Mouse (Mus musculus): Measurements from ENCODE around the gene Diras2. TPM values are rescaled to one million over a fixed set of nuclear protein-coding genes. Genes with fewer than 3 reads are reported as not detected.

Gene Diras2
- total RNA-seq, 2 experiments from 2014 or later, result 2.6 to 2.7 TPM

DNA sequence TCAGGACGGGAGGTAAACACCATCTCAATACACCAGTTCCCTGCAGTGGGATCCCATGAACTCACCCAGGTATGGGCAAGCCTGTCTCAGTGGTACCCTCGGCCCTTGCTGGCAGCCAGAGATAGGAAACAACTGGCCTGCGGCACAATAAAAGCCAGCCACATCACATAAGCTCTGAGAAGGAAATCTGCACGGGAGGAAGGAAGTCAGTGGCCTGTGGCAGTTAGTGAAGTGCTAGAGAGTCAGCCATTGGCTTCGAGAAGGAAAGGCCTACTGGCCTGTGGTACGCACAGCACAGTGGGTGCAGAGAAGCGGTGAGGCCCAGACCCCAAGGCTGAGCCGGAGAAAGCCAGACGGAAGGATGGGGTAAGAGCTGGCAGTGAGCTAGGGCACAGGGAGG is 20.2 kb upstream of the Diras2 start:
- DNase-seq, result no peak

DNA sequence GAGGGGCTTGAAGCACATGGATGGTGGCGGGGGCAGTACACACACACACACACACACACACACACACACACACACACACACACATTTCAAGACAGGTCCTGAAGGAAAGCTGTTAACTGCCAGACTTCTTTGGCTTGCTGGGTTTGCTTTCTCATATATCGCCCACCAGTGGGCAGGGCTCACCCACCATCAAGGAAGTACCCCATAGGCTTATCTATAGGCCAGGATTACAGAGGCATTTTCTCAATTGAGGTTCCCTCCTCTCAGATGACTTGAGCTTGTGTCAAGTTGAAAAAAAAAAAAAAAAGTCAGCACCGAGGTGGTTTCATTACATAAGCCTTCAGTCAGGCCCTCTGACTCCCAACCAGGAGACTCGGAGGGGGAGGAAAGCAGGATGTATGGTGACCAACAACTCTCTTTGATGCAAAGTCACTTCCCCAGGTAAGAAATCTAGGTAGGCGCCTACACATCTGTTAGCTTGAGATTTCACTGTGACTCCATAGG is 19.7 kb upstream of the Diras2 start:
- DNase-seq, result no peak

- DNase-seq, result no peak
Observed at GRCm38 (mm10) chr13:52546288-52546687, 15.2 kb upstream of the Diras2 start.

DNA sequence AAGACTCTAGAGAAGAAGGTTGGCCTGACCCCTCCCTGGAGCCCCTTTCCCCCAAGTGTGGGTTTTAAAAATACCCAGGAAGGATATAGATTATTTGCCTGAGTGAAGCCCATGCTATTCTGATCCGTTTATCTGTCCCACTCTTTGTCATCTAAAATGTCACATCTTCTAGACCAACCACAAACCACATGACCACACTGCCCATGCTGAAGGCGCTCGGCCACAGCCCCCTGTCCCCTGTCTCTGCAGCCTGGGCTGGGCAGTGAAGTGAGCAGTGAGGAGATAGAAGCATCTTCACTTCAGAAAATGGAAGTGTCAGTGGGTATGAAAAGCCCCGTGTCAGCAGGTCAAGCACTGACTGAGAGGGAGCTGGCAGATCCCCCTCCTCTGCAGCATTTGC is 11.6 kb upstream of the Diras2 start:
- no peak for DNase-seq

- DNase-seq, result no peak
Observed at GRCm38 (mm10) chr13:52542036-52542526, 11.0 kb upstream of the Diras2 start.

DNA sequence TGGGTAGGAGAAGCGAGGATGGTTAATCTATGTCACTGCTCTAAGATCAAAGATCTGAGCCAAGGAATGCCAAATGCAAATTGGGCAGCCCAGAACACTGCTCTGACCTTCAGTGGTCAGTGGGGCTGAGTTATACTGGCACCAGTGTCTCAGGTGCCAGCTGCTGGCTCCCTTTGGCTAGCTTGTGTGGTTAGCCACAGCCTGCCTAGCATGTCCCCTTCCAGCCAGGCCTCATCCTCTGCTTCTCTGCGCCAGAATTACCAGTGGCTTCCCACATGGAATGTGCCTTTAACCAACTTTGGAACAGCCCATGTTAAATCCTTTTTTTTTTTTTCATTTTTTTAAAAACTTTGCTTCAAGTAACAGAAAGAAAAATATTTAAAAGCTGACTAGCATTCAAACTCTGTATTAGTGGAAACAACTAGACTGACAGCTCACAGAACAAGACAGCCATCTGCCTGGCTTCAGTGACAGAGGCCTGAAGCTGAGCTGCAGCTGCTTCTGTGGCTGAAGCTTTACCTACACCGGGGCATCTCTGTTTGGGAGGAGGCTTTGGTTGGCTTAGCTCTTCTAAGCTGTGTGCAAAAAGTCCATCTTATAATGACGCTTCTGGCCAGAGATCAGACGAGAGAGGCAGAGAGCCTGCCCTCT is 10.4 kb upstream of the Diras2 start:
- no peak for DNase-seq

- DNase-seq, result no peak
Observed at GRCm38 (mm10) chr13:52539461-52539860, 8.4 kb upstream of the Diras2 start.

- DNase-seq, result no peak
Observed at GRCm38 (mm10) chr13:52538588-52539116, 7.6 kb upstream of the Diras2 start.

DNA sequence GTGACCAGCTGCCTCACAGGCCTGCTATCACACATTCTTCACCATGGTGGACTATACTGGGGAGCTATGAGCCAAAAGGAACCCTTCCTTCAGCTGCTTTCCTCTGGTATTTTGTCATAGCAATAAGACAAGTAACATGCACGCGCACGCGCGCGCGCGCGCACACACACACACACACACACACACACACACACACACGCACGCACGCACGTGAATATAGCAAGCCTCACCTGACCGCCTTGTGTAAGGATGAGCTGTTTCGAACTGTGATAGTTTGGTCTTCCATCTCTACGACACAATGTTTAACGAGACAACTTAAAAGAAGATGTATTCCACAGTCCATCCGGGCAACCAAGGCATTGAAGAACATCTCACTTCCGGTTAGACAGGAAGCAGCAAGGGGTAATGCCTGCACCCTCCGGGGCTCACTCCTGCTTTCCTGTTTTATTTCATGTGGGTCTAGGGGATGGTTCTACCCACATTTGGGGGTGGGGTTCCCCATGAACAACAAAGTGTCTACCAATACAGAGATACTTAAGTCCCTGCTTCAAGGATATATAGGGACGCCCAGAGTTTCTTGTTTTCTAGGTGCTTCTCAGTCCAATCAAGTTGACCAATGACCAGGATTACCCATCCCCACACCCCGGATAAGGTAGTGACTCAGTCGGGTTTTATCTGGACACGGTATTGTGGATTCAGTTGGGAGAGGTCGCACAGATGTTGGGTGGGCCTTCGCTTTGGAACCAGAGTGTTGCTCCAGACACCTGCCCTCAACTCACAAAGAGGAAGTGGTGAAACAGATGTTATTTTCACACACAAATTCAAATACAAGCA is 6.9 kb upstream of the Diras2 start:
- no peak for DNase-seq

DNA sequence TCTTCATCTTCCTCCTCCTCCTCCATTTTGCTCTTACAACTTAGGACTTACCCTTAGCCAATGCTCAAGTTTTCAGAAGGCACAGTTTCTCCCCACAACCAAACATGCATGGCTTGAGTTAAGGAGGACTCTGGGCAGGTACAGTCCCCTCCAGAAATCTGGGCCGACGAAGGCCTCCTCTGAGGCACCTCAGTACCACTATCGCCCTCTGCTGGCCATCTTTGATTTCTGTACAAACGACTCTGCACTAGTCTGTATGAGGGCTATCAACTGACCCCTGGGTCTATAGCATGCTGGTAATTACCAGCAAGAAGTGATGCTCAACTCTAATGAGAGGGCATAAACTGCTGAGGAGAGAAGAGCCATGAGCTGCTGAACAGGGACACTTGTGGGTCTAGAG is 4.5 kb upstream of the Diras2 start:
- peak; percentile 80 for DNase-seq

DNA sequence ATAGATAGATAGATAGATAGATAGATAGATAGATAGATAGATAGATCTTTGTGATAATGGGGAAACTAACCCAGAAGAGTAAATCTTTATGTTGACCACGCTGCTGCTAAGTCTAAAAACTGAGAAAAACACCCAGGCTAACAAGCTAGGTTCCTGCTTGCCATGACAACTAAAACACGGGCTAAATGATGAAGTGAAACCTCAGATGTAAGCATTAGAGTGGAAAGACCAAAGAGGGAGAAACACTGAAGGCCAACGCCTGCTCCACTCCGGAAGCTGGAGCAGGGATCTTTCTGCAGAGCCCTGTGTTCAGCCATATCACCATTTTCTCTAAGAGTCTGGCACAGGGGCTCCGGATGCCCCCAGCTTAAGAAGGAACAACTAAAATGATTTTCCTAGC is 2.6 kb upstream of the Diras2 start:
- DNase-seq, result no peak

DNA sequence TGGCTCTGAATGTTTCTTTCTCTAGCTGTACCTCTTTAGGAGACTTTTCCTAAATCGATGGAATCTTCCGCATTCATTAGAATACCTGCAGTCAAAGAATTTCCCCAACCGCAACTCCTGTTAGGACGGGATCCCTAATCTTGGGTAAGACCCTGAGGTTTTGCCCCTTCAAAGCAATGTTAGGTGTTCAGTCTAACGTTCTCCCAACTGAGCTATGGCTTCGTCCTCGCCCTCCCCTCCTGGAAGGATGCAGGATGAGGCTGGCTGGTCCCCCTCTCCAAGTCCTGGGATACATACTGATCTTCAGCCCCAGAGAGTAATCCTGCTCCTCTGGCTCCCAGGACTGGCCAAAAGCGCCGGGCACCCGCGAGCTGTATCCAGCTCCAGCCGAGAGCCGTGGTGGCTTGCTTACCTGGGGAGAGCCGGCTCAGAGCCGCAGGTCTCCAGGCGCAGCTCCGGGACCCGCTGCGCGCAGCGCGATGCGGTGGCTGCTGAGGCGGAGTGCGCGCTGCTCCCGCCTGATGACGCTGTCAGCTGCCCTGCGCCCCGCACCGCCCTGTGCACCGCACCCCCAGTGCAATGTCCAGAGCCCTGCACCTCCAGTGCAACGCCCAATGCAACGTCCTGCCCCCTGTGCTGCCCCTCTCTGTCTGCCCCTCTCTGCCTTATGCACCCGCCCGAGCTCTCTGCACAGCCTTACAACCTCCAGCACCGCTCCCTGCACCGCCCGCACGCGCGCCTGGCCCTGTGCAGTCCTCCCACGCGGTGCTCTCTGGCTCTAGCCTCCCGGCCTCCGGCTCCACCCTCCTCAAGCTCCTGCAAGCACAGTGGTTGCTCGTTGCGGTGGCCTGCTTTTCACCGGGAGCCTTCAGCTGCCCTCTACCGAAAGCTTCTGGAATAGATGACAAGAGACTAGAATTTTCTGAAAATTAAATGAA is 802 bp downstream of the Diras2 start:
- peak; percentile 77 for DNase-seq

- no peak for DNase-seq
Observed at GRCm38 (mm10) chr13:52529188-52529972, 1.7 kb downstream of the Diras2 start.

DNA sequence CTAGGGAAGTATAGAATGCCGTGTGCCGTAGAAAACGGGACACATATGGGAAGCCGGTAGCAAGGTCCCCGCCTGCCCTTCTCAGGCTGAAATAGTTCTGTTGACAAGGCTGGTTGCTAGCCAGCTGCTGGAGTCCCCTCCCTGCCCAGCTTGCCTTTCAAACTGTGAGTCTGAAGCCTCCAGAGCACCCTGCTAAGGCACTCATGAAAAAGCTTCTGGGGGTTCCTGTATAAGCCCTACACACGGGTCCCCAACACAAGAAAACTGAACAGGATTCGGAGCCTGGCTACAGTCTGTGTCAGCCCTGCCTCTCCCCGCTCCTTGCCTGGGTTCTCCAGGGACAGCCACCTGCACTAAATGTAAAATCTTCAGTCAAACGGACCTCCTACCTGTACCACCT is 2.3 kb downstream of the Diras2 start:
- DNase-seq, result peak; percentile 41

DNA sequence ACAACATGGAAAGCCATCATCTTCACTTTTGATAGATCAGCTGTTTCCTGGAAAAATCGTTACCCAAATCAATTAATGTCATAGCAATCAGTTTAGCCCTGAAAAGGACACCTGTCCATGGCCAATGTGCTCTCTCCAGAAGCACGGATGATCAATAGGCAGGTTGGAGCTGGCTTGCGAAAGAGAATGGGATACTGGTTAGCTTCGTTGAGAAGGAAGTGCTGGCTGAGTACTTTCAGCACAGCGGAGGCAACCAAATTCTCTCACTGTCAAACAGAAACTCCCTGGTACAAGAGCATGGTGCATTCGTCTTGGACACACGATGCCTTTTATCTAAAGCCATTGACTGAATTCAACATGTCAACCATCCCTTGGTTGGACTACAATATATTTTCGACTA is 2.8 kb downstream of the Diras2 start:
- no peak for DNase-seq

- DNase-seq, result no peak
Observed at GRCm38 (mm10) chr13:52526249-52527035, 4.6 kb downstream of the Diras2 start.

GRCm38 (mm10) chr13:52524313-52524712 is 6.8 kb downstream of the Diras2 start:
- DNase-seq, result no peak

DNA sequence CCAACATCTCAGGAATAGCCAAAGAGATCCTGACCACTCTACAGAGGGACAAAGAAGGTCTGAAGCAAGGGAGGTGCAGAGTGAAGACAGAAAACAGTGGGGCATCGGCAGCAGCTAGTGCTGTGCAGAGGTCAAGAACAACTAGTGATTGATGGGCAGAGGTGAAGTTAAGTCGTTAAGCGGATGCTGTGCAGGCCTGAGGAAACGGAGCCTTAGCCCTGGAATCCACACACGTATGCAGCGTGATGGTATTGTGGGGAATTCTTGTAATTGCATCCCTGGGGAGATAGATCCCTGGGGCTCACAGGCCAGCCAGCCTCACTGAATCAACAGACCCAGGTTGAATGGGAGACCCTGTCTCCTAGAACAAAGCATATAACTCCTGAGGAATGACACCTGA is 9.9 kb downstream of the Diras2 start:
- DNase-seq, result no peak

DNA sequence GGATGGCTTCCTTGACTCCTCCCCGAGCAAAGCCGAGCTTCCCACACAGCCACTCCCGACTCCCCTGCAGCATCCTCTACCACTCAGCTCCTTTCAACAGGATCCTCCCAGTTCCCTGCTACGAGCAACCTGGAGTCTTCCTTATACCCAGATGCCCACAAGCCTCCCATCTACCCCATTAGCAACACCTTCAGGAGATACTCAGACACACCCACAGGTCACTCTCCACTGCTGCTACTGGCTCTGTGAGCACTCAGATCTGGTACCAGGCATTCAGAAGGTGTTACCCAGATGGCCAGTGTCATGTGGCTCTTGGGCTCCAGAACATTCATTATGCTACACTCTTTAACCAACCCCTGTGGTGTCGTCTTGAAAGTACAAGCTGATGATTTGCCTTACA is 11.7 kb downstream of the Diras2 start:
- DNase-seq, result no peak

DNA sequence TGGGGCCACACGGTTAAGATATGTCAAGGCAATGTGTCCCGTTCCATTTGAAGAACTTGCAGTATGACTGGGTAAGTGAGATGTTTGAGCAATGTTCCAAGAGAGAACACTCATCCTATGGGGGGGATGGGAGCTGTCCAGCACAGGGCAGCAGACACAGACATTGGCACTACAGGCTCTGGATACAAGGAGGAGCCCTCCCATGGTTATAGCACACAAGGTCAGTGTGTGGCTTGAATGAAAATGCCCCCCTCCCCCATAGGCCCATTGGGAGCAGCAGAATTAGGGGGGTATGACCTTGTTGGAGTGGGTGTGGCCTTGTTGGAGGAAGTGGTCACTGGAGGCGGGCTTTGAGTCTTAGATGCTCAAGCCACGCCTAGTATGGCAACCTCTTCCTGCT is 12.7 kb downstream of the Diras2 start:
- no peak for DNase-seq

GRCm38 (mm10) chr13:52517021-52517420 is 14.1 kb downstream of the Diras2 start:
- no peak for DNase-seq
